Mouse (Mus musculus): Measurements from ENCODE around the gene Ccm2l.

Ccm2l gene

GRCm38 (mm10) chr2:153052700-153053351 lies 12.9 kb upstream of the Ccm2l start:
- no peak for DNase-seq (ENCODE audit: low read depth)

GRCm38 (mm10) chr2:153053896-153054295 lies 11.9 kb upstream of the Ccm2l start:
- no peak for DNase-seq (ENCODE audit: low read depth)

GRCm38 (mm10) chr2:153055270-153055920 lies 10.4 kb upstream of the Ccm2l start:
- no peak for DNase-seq (ENCODE audit: low read depth)

GRCm38 (mm10) chr2:153058365-153058764 lies 7.4 kb upstream of the Ccm2l start:
- no peak for DNase-seq (ENCODE audit: low read depth)

GRCm38 (mm10) chr2:153060216-153060615 lies 5.5 kb upstream of the Ccm2l start:
- no peak for DNase-seq (ENCODE audit: low read depth)

GRCm38 (mm10) chr2:153063394-153063793 lies 2.4 kb upstream of the Ccm2l start:
- DNase-seq (ENCODE audit: low read depth), result no peak

- no peak for DNase-seq (ENCODE audit: low read depth)
These were observed 1.4 kb upstream of the Ccm2l start for GRCm38 (mm10) chr2:153064190-153064970.

GRCm38 (mm10) chr2:153066991-153067390 lies 1.2 kb downstream of the Ccm2l start:
- DNase-seq (ENCODE audit: low read depth), result no peak

- no peak for DNase-seq (ENCODE audit: low read depth)
These were observed 5.2 kb downstream of the Ccm2l start for GRCm38 (mm10) chr2:153070762-153071490.

GRCm38 (mm10) chr2:153071491-153072184 lies 5.9 kb downstream of the Ccm2l start:
- DNase-seq (ENCODE audit: low read depth), result no peak

- DNase-seq (ENCODE audit: low read depth), result no peak
These were observed 8.9 kb downstream of the Ccm2l start for GRCm38 (mm10) chr2:153074651-153075050.

GRCm38 (mm10) chr2:153075961-153076360 lies 10.2 kb downstream of the Ccm2l start:
- DNase-seq (ENCODE audit: low read depth), result no peak

GRCm38 (mm10) chr2:153080841-153081523 lies 15.2 kb downstream of the Ccm2l start:
- DNase-seq (ENCODE audit: low read depth), result peak; percentile 96

GRCm38 (mm10) chr2:153081866-153082265 lies 16.1 kb downstream of the Ccm2l start:
- no peak for DNase-seq (ENCODE audit: low read depth)

GRCm38 (mm10) chr2:153083275-153083674 lies 17.5 kb downstream of the Ccm2l start:
- DNase-seq (ENCODE audit: low read depth), result no peak

- no peak for DNase-seq (ENCODE audit: low read depth)
These were observed 18.1 kb downstream of the Ccm2l start for GRCm38 (mm10) chr2:153083824-153084223.

- peak; percentile 43 for DNase-seq (ENCODE audit: low read depth)
These were observed 18.7 kb downstream of the Ccm2l start for GRCm38 (mm10) chr2:153084261-153084976.

- no peak for DNase-seq (ENCODE audit: low read depth)
These were observed 19.8 kb downstream of the Ccm2l start for GRCm38 (mm10) chr2:153085556-153085955.

- DNase-seq (ENCODE audit: low read depth), result no peak
These were observed 20.4 kb downstream of the Ccm2l start for GRCm38 (mm10) chr2:153086166-153086565.

GRCm38 (mm10) chr2:153087091-153087490 lies 21.3 kb downstream of the Ccm2l start:
- DNase-seq (ENCODE audit: low read depth), result no peak

All from c-Kit-positive CD71-negative TER-119-negative erythroid progenitor cells, embryonic 14.5 days (primary cell).